Mouse (Mus musculus): ENCODE results near the gene Fndc4. TPM values are rescaled to one million over a fixed set of nuclear protein-coding genes. Genes with fewer than 3 reads are reported as not detected.

Fndc4 gene
- 6.8 TPM for polyA plus RNA-seq (2014; fragmentation: Illumina TruSeq; extraction: RNeasy Lipid Tissue Mini Kit (QIAGEN cat#74804); ENCODE audit: low read depth, low replicate concordance)

GRCm38 (mm10) chr5:31295606-31296141, at the start of gene Fndc4:
Gene Fndc4 (minus strand): TSS chr5:31296080.

GRCm38 (mm10) chr5:31297047-31297757, 1.3 kb upstream of the Fndc4 start, which contains the start of gene Gckr:
Gene Gckr (plus strand): TSS chr5:31297443.

GRCm38 (mm10) chr5:31290521-31291360, 5.1 kb downstream of the Fndc4 start, which contains the start of gene Ift172:
Gene Ift172 (minus strand): TSS chr5:31291116.

GRCm38 (mm10) chr5:31251541-31252101, 44.3 kb downstream of the Fndc4 start, which contains the start of gene Krtcap3:
Gene Krtcap3 (plus strand): TSS chr5:31251691.

Other genes with a start within 250 kb of the Fndc4 start
- 188 TPM for gene Atraid, start 247.8 kb downstream of the Fndc4 start, polyA plus RNA-seq (2014; fragmentation: Illumina TruSeq; extraction: RNeasy Lipid Tissue Mini Kit (QIAGEN cat#74804); ENCODE audit: low read depth, low replicate concordance)
- gene Slc5a6, start 247.2 kb downstream of the Fndc4 start, polyA plus RNA-seq (2014; fragmentation: Illumina TruSeq; extraction: RNeasy Lipid Tissue Mini Kit (QIAGEN cat#74804); ENCODE audit: low read depth, low replicate concordance): 17.8 TPM
- 109 TPM for gene Cad, start 241.3 kb downstream of the Fndc4 start, polyA plus RNA-seq (2014; fragmentation: Illumina TruSeq; extraction: RNeasy Lipid Tissue Mini Kit (QIAGEN cat#74804); ENCODE audit: low read depth, low replicate concordance)
- gene Dnajc5g, start 189.8 kb downstream of the Fndc4 start, polyA plus RNA-seq (2014; fragmentation: Illumina TruSeq; extraction: RNeasy Lipid Tissue Mini Kit (QIAGEN cat#74804); ENCODE audit: low read depth, low replicate concordance): 2.3 TPM
- gene Slc30a3, start 187.8 kb downstream of the Fndc4 start, polyA plus RNA-seq (2014; fragmentation: Illumina TruSeq; extraction: RNeasy Lipid Tissue Mini Kit (QIAGEN cat#74804); ENCODE audit: low read depth, low replicate concordance): 8.9 TPM
- not detected for gene Trim54, start 179.4 kb downstream of the Fndc4 start, polyA plus RNA-seq (2014; fragmentation: Illumina TruSeq; extraction: RNeasy Lipid Tissue Mini Kit (QIAGEN cat#74804); ENCODE audit: low read depth, low replicate concordance)
- gene Ucn, start 157.3 kb downstream of the Fndc4 start, polyA plus RNA-seq (2014; fragmentation: Illumina TruSeq; extraction: RNeasy Lipid Tissue Mini Kit (QIAGEN cat#74804); ENCODE audit: low read depth, low replicate concordance): not detected
- gene Mpv17, start 141.8 kb downstream of the Fndc4 start, polyA plus RNA-seq (2014; fragmentation: Illumina TruSeq; extraction: RNeasy Lipid Tissue Mini Kit (QIAGEN cat#74804); ENCODE audit: low read depth, low replicate concordance): 65.2 TPM
- gene Gm29609, start 116.2 kb downstream of the Fndc4 start, polyA plus RNA-seq (2014; fragmentation: Illumina TruSeq; extraction: RNeasy Lipid Tissue Mini Kit (QIAGEN cat#74804); ENCODE audit: low read depth, low replicate concordance): 2.0 TPM
- gene Gtf3c2, start 115.9 kb downstream of the Fndc4 start, polyA plus RNA-seq (2014; fragmentation: Illumina TruSeq; extraction: RNeasy Lipid Tissue Mini Kit (QIAGEN cat#74804); ENCODE audit: low read depth, low replicate concordance): 56.6 TPM
- gene Snx17, start 102.9 kb downstream of the Fndc4 start, polyA plus RNA-seq (2014; fragmentation: Illumina TruSeq; extraction: RNeasy Lipid Tissue Mini Kit (QIAGEN cat#74804); ENCODE audit: low read depth, low replicate concordance): 78.8 TPM
- 34.0 TPM for gene Eif2b4, start 102.7 kb downstream of the Fndc4 start, polyA plus RNA-seq (2014; fragmentation: Illumina TruSeq; extraction: RNeasy Lipid Tissue Mini Kit (QIAGEN cat#74804); ENCODE audit: low read depth, low replicate concordance)
- gene Zfp513, start 93.8 kb downstream of the Fndc4 start, polyA plus RNA-seq (2014; fragmentation: Illumina TruSeq; extraction: RNeasy Lipid Tissue Mini Kit (QIAGEN cat#74804); ENCODE audit: low read depth, low replicate concordance): 17.7 TPM
- gene Ppm1g, start 75.4 kb downstream of the Fndc4 start, polyA plus RNA-seq (2014; fragmentation: Illumina TruSeq; extraction: RNeasy Lipid Tissue Mini Kit (QIAGEN cat#74804); ENCODE audit: low read depth, low replicate concordance): 74.3 TPM
- 83.1 TPM for gene Nrbp1, start 55.2 kb downstream of the Fndc4 start, polyA plus RNA-seq (2014; fragmentation: Illumina TruSeq; extraction: RNeasy Lipid Tissue Mini Kit (QIAGEN cat#74804); ENCODE audit: low read depth, low replicate concordance)
- gene Gm9970, start 54.8 kb downstream of the Fndc4 start, polyA plus RNA-seq (2014; fragmentation: Illumina TruSeq; extraction: RNeasy Lipid Tissue Mini Kit (QIAGEN cat#74804); ENCODE audit: low read depth, low replicate concordance): not detected
- 18.2 TPM for gene Krtcap3, start 44.4 kb downstream of the Fndc4 start, polyA plus RNA-seq (2014; fragmentation: Illumina TruSeq; extraction: RNeasy Lipid Tissue Mini Kit (QIAGEN cat#74804); ENCODE audit: low read depth, low replicate concordance)
- 45.4 TPM for gene Ift172, start 5.0 kb downstream of the Fndc4 start, polyA plus RNA-seq (2014; fragmentation: Illumina TruSeq; extraction: RNeasy Lipid Tissue Mini Kit (QIAGEN cat#74804); ENCODE audit: low read depth, low replicate concordance)
- gene Gckr, start 1.4 kb upstream of the Fndc4 start, polyA plus RNA-seq (2014; fragmentation: Illumina TruSeq; extraction: RNeasy Lipid Tissue Mini Kit (QIAGEN cat#74804); ENCODE audit: low read depth, low replicate concordance): 0.50 TPM
- 22.9 TPM for gene Zfp512, start 156.4 kb upstream of the Fndc4 start, polyA plus RNA-seq (2014; fragmentation: Illumina TruSeq; extraction: RNeasy Lipid Tissue Mini Kit (QIAGEN cat#74804); ENCODE audit: low read depth, low replicate concordance)
- gene 4930548H24Rik, start 189.7 kb upstream of the Fndc4 start, polyA plus RNA-seq (2014; fragmentation: Illumina TruSeq; extraction: RNeasy Lipid Tissue Mini Kit (QIAGEN cat#74804); ENCODE audit: low read depth, low replicate concordance): not detected
- gene Gpn1, start 198.7 kb upstream of the Fndc4 start, polyA plus RNA-seq (2014; fragmentation: Illumina TruSeq; extraction: RNeasy Lipid Tissue Mini Kit (QIAGEN cat#74804); ENCODE audit: low read depth, low replicate concordance): 17.8 TPM
- gene Slc4a1ap, start 230.9 kb upstream of the Fndc4 start, polyA plus RNA-seq (2014; fragmentation: Illumina TruSeq; extraction: RNeasy Lipid Tissue Mini Kit (QIAGEN cat#74804); ENCODE audit: low read depth, low replicate concordance): 17.8 TPM
- gene Supt7l, start 231.7 kb upstream of the Fndc4 start, polyA plus RNA-seq (2014; fragmentation: Illumina TruSeq; extraction: RNeasy Lipid Tissue Mini Kit (QIAGEN cat#74804); ENCODE audit: low read depth, low replicate concordance): 14.0 TPM